Mouse (Mus musculus) urinary bladder, adult 2 months (tissue): Measurements from ENCODE around the gene Olfr1206. TPM values are rescaled to one million over a fixed set of nuclear protein-coding genes. Genes with fewer than 3 reads are reported as not detected.

ENCODE experiments used
- DNase-seq: peaks from one replicate; pipeline ENCODE4 v3.0.0; 2022; ENCODE audit warnings: low spot score
- polyA plus RNA-seq: library from polyadenylated mRNA; depleted of rRNA; stranded (reverse); fragments of >200 nt; gene quantifications from 2 replicates; pipeline ENCODE4 v1.2.3, GENCODE M21; 2012; rRNA removed

The Olfr1206 gene
- polyA plus RNA-seq = not detected in 2 replicates

DNA sequence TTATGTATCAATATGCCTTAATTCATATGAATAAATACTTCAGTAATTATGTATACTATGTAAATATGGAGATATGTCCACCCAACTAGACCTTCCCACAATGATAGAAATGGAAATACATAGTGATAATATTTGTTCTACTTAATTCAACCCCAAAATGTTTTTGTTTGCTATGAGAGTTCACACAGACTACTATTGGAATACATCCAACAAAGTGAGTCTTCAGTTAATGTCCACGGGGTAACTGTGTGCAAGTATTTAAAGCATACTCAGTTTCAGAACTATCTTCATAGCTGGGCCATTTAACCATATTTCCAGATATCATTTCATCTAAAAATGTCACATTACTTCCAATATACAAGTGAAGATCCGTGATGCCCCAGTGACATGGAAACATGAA lies at the start of gene Olfr1206:
Gene Olfr1206, plus strand, starts transcription at position 301 of the 400 bp plus-strand sequence.
- no peak for DNase-seq

- no peak for DNase-seq
Observed at GRCm38 (mm10) chr2:88814196-88814595, 48.8 kb upstream of the Olfr1206 start, which contains the start of gene Olfr1202. Gene Olfr1202 (plus strand): TSS chr2:88814496.

DNA sequence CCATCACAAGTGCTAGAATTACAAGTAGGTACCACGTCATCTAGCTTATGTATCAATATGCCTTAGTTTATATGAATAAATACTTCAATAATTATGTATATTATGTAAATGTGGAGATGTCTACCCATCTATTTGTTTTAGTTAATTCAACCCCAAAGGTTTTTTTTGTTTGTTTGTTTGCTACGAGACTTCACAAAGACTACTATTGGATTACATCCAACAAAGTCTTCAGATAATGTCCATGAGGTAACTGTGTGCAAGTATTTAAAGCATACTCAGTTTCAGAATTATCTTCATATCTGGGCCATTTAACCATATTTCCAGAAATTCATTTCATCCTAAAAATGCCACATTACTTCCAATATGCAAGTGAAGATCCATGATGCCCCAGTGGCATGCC lies 33.6 kb upstream of the Olfr1206 start, which contains the start of gene Olfr1205:
Gene Olfr1205, plus strand, starts transcription at position 301 of the 400 bp plus-strand sequence.
- DNase-seq = no peak

GRCm38 (mm10) chr2:88838477-88838876 lies 24.6 kb upstream of the Olfr1206 start:
- no peak for DNase-seq

DNA sequence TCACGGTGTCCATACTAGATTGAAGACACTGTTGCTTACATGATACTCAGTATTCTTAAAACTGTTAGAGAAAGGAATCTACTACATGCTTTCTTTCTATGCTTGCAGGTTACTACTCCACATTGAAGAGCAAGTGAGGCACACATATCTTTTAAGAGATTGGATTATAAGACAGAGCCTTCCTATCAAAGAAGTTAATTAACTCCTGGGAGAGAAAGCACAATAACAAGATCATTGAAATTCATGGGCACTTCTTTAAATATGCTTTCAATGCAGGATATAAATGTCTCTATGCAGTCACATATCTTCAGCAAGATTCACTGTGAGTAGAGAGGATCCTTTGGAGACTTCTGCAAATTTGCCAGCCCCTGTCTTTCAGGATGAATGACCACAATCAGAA lies 14.0 kb upstream of the Olfr1206 start, which contains the start of gene Olfr1204:
Gene Olfr1204, plus strand, starts transcription at position 301 of the 400 bp plus-strand sequence.
- no peak for DNase-seq

- DNase-seq = no peak
Observed at GRCm38 (mm10) chr2:88902211-88902610, 39.2 kb downstream of the Olfr1206 start, which contains the start of gene Olfr1208. Gene Olfr1208 (minus strand): TSS chr2:88902311.

DNA sequence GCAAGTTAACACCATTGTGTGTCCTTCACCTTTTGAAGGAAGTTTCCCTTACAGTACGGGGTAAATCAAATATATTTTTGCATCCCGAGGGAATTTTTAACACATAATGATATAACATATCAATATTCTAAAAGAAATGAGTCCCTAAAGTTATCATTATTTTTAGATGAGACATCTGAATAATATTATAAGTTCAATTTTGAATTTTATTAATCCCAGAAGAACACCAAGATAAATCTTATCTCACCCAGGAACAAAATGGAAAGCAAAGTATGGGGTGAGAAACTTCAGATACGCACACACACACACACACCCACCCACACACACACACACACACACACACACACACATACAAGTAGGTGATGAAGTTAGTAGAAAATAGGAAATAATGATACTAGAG lies 52.0 kb downstream of the Olfr1206 start, which contains the start of gene Olfr1209:
Gene Olfr1209, minus strand, starts transcription at position 101 of the 400 bp plus-strand sequence.
- no peak for DNase-seq

Other genes with a start within 250 kb of the Olfr1206 start
- not detected in 2 replicates for gene Olfr1191-ps1, start 222.7 kb upstream of the Olfr1206 start, polyA plus RNA-seq
- gene Olfr1192-ps1, start 214.7 kb upstream of the Olfr1206 start, polyA plus RNA-seq = not detected in 2 replicates
- gene Olfr1193, start 187.6 kb upstream of the Olfr1206 start, polyA plus RNA-seq = not detected in 2 replicates
- gene Olfr1195, start 174.0 kb upstream of the Olfr1206 start, polyA plus RNA-seq = not detected in 2 replicates
- not detected in 2 replicates for gene Olfr1196, start 158.6 kb upstream of the Olfr1206 start, polyA plus RNA-seq
- gene Olfr1197, start 130.9 kb upstream of the Olfr1206 start, polyA plus RNA-seq = not detected in 2 replicates
- not detected in 2 replicates for gene Olfr1198, start 111.9 kb upstream of the Olfr1206 start, polyA plus RNA-seq
- gene Olfr1199, start 102.8 kb upstream of the Olfr1206 start, polyA plus RNA-seq = not detected in 2 replicates
- gene Olfr1200, start 92.7 kb upstream of the Olfr1206 start, polyA plus RNA-seq = not detected in 2 replicates
- gene Olfr1201, start 70.2 kb upstream of the Olfr1206 start, polyA plus RNA-seq = not detected in 2 replicates
- gene Olfr1202, start 48.7 kb upstream of the Olfr1206 start, polyA plus RNA-seq = not detected in 2 replicates
- gene Olfr1205, start 33.5 kb upstream of the Olfr1206 start, polyA plus RNA-seq = not detected in 2 replicates
- gene Olfr1204, start 13.9 kb upstream of the Olfr1206 start, polyA plus RNA-seq = not detected in 2 replicates
- not detected in 2 replicates for gene Olfr1208, start 39.1 kb downstream of the Olfr1206 start, polyA plus RNA-seq
- not detected in 2 replicates for gene Olfr1209, start 51.9 kb downstream of the Olfr1206 start, polyA plus RNA-seq
- gene Olfr1211, start 74.9 kb downstream of the Olfr1206 start, polyA plus RNA-seq = not detected in 2 replicates
- not detected in 2 replicates for gene Olfr1212, start 90.7 kb downstream of the Olfr1206 start, polyA plus RNA-seq
- gene Gm13762, start 117.0 kb downstream of the Olfr1206 start, polyA plus RNA-seq = not detected in 2 replicates
- gene Olfr1214, start 129.4 kb downstream of the Olfr1206 start, polyA plus RNA-seq = not detected in 2 replicates
- not detected in 2 replicates for gene Olfr1215, start 143.7 kb downstream of the Olfr1206 start, polyA plus RNA-seq
- gene Olfr1216, start 155.1 kb downstream of the Olfr1206 start, polyA plus RNA-seq = not detected in 2 replicates
- gene Olfr1217, start 168.8 kb downstream of the Olfr1206 start, polyA plus RNA-seq = not detected in 2 replicates
- gene Olfr1218, start 198.0 kb downstream of the Olfr1206 start, polyA plus RNA-seq = not detected in 2 replicates
- not detected in 2 replicates for gene Olfr1219, start 220.3 kb downstream of the Olfr1206 start, polyA plus RNA-seq
- not detected in 2 replicates for gene Olfr1220, start 243.6 kb downstream of the Olfr1206 start, polyA plus RNA-seq